Mouse (Mus musculus) naive thymus-derived CD4-positive, alpha-beta T cell, adult 2 months (primary cell): ENCODE data around the gene Mapk9.
A peak's percentile ranks its signal among the peaks of the same experiment; 100 is the strongest.

Experiments
- DNase-seq: peaks from one replicate; pipeline ENCODE4 v3.0.0-alpha.2; 2011; ENCODE audit warnings: low read depth

Mapk9 gene

DNA sequence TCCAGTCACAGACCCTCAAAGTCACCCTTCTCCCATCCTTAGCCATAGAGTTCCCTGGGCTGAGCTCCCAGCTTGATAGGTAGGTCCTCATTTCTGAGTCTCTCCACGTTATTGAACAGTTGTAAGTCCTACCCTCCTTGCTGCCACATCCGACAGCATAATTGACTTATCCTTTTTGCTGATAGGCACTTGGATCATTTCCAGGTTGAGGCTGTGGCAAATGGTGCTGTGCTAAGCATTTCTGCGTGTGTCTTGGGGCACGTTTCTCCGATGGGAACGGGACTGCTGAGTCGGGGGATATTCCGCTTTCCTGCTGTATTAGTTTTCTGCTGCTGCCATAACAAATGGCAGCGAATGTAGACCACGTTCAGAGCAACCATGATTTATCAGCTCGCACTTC lies 47.3 kb downstream of the Mapk9 start:
- DNase-seq: no peak

DNA sequence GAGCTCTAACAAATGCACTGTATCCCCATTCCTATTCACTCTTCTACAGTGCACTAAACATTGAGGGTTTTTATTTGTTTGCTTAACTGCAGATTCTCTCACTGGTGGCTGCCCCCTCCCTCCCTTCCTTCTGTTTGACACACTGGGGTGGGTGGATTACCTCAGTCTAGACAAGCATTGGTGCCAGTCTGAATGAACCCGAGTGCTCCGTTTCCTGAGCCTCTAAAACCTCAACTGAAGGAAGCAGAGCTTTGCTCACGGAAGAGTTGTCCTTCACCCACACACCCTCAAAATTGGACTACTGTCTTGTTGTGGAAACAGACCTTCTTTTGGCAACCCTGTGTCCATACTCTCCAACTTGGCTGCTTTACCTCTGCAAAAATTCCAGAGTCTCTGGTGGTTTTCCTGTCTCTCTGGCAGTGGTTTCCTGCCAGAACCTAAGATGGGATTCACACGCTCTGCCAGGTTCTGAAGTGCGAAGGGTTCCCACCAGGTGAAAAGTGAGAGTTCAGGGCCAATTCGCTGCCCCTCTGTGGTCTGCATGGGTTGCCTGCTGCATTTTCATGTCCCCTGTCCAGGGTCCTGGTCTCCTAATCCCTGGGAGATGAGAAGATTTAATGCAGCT lies 49.5 kb downstream of the Mapk9 start:
- no peak for DNase-seq

DNA sequence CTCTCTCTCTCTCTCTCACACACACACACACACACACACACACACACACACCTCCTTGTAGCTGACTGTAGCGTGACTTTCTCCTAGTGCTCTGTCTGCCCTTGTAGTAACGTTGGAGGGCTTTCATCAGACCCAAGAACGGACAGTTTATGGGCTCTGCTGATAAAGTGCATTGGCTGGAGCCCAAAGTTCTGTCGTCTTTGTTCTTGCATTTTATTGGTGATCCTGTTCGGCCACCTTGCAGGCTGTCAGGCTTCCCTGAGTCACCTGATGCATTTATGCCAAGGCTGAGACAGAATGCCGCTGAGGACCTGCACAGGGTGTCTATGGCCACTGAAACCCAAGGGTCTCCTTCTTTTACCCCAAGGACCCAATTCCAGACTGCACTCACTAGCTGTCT lies 53.5 kb downstream of the Mapk9 start:
- DNase-seq: no peak

DNA sequence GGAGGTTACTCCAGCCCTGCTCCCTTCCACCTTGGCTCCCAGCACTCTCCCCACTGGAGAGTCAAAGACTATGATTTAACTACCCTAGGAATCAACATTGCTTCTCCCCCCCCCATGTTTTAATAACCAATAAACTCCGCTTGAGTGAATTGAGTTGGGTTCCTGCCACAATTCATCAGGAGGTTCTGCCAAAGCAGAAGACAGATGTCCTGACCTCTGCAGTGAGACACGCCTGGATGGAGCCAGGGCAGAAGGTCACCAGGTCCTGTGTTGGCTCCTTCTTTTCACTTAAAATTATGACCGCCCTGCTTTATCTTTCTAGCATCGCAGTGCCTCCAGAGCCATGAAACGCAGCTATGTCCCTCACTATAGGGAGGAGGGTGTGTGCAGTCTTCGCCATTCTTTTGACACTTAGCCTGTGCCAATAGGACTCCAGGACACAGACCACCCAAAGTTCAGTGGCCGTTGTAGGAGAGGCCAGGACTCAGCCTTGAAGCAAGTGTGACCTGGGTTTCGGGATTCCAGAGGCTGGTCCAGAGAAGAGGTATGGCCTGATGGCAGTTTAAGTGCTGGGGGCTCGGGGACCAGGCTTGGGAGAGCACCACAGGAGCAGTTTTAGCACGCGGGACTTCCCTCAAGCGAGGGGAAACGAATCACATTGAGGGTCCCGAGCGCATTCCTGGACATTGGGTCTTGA lies 54.6 kb downstream of the Mapk9 start:
- DNase-seq: no peak

DNA sequence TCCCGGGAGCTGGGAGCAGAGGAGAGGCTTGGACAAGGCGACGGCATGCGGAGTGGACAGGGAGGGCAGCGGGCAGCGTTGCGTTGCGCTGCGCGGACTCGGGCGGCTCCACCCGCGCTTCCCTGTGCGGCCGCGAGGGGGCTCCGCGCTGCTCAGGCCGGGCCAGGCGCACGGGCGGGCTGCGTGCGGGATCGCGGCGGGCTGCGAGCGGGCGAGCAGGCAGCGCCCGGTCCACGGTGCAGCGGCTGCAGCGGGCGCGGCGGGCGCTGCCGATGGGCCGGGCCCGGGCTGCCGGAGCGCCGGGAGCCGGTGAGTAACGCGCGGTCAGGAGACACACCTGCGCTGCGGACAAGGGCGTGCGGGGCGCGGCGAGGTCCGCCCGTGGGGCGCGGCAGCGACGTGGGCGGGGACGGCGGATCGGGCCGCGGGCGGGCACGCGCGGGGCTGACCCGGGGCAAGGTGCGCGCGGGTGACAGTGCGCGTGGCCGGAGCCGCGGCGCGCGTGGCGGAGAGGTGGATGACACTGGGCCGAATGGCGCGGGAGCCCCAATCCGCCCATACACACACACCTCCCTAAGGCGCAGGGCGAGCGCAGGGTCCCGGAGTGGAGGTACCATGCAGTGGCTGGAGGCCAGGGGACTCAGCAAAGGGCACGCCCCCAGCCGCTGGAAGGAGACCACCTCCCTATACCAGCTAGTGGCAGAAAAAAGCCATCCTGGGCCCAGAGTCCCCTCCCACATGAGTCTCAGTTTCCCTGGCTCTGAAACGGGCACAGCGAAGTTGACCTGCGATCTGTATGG lies 55.3 kb downstream of the Mapk9 start, which contains the start of gene Rasgef1c:
TSS of gene Rasgef1c (plus strand) at position 177 of the 800 bp plus-strand sequence.
- peak; percentile 49 for DNase-seq

DNA sequence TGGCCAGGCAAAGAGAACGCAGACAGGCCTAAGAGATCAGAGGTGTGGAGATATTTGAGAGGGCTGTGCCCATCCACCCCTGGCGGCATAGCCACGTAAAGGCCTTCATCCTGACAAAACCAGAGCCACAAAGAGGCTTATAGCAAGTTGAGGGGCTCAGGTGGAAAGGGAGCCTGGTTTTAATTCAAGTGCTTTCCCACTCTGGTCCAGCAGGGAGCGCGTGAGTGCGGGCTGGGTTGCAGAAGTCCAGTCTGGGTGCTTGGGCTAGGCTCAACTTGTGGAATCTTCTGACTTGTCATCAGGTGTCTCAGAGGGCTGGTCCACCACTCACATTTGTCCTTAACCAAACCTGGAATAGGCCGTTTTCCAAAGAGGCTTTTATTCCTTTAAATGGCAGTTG lies 56.8 kb downstream of the Mapk9 start:
- peak; percentile 35 for DNase-seq

DNA sequence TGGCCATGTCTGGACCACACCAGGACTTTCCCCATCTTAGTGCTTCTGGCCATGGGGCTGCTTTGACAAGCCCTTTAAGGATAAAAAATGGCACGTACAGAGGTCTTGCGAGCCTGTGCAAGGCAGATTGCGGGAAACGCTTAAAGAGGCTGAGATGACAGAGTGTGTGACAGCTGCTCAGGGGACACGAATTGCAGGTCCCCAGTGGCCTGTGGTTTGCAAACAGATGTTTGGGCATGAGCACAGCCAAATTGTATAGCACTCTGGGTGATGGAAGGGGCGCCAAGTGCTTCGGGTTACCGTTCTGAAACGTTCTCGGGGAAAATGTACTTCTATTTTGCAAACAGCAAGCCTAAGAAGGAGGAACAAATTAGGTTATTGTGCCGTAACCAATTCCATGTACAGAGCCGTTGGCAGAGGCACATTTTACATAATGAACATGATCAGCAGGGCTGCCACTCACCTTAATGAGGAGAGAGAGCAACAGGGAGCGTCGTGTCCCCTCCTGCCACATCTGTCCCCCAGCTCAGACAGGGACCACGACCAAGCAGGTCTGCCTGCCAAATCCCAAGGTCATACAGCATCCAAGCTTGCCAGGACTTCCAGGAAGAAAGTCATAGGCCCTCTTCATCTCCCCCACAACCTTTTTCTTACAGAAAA lies 72.1 kb downstream of the Mapk9 start:
- DNase-seq: no peak

DNA sequence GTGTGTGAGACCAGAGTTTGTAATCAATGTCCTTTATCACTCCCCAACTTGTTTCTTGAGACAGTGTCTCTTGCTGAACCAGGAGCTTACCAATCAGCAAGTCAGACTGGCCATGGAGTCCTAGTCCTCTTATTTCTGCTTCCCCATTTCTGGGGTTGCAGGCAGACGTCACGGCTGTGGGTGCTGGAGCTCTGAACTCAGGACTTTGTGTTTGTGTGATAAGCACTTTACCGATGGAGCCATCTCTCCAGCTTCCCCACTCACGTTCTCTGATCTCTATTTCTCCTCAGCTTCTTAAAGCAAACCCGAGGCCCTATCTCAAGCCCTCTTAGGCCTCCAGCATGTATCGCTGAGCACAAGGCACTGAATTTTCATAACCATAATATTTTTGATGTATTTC lies 72.8 kb downstream of the Mapk9 start:
- no peak for DNase-seq

DNA sequence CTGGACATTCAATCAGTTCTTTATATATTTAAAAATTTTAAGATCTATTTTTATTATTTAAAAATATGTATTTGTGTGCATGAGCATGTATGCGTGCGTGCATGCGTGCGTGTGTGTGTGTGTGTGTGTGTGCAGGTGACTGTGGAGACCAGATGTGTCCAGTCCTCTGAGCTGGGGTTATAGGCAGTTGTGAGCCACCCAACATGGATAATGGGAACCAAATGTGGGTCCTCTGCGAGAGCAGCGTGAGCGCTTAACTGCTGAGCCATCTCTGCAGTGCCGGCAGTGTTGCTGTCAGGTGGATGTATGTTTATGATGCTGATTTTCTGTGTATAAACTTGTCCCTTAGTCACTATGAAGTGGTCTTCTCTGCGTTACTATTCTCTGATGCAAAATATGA lies 77.0 kb downstream of the Mapk9 start:
- DNase-seq: no peak

DNA sequence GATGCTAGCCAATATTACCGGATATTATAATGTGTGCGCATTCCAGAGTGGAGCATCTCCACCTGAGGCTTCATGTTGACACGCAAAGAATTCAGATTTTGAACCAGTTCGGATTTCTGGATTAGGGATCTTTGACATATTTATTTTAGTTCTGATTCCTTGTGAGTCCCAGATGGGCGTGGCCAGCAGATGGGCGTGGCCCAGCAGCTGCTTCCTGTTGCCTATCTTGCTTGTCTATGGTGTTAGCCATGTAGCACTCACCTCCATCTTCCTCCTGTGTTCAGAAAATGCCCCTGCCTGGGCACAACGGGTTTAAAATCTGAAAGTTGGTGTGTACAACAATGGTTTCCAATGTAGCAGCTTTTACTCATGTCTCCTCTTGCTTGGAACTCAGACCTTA lies 79.6 kb downstream of the Mapk9 start:
- DNase-seq: no peak

DNA sequence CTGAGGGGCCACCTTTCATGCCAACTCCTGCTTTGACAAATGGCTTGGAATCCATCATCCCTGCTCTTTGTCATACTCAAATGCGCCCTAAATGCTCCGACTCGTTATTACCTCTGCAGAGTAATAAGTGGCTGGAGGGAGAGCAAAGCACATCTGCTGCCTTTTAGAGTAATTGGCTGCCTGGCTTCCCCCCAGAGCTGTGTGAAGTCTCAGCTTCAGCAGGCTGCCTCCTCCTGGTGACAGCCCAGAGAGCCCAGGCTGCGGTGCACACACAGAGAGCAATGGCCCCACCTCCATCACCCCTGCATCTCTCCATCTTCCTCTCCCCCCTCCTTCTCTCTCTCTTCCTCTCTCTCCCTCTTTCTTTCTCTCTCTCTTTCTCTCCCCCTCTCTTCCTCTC lies 80.6 kb downstream of the Mapk9 start:
- DNase-seq: no peak

DNA sequence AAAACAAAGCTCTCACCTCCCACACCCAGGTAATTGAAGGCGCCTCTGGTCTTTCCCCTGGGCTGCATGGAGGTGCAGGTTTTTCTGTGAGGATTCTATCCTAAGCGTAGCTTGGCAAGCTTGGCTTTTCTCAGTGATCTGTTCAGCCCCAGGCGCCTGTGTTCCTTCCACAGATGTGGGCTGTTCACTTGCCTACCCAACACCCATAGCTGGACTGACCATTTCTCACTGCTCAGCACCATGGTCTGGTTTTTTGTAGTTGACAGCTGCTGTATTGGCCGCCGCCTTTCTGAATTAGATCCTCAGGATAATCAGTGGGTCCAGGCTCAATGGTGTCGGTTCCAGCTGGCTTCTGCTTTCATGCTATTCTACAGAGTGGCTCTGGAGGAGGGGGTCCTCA lies 81.1 kb downstream of the Mapk9 start:
- no peak for DNase-seq

DNA sequence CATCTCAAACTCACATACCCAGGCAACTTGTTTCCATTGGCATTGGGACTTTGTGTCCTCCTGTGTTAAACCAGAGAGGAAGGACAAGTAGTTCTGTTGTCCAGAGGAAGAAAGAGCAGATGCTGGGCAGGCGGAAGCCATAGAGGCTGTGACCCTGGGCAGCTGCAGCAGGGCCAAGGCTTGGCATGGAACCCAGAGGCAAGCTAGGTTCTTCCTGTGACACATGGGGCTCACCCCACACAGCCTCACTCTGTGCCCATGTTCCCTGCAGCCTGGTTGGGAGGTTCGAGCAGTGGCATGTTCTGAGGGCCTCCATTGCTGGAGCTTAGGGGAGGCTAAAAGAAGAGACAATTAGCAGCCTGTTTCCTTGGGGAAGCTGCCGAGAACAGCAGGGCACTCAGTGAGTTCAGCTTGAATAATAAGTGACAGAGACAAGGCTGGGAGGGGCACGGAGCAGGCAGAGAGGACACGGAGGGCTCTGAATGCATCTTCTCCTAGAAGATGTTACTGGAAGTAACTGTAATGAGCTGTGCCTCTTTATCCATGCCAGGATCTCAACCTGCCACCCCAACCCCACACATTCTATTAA lies 84.6 kb downstream of the Mapk9 start:
- no peak for DNase-seq

DNA sequence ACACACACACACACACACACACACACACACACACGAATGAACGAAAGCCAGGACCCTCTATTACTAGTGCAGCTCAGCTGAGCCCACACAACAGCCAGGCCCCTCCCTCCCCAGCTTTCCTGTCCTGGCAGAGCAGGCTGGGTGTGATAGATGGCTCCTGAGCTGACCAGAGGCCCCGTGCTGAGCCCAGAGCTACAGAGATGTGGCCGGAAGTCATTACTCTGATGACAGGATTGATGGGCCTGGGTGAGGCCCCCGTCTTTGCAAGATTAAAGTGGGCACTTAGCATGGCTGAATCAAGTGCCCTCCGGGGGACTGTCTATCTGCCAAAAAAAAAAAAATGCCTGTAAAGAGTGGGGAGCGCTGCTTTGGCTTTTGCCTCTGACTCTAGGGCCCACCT lies 85.3 kb downstream of the Mapk9 start:
- DNase-seq: no peak

DNA sequence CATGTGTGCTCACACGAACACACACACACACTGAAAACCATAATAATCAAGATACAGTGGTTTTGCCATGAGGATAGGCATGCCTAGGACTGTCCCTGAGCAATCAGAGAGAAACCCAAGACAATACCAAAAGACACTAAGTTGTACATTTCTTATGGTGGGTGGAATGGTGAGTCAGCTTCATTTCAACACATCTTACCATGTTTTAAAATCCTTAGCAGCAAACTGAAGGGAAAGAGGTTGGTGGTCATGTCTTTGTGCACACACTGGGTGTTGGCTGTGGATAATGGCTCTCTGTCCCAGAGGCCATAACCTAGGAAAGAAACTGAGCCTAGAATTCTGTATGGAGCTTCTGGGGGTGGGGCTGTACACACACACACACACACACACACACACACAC lies 87.3 kb downstream of the Mapk9 start:
- DNase-seq: no peak

DNA sequence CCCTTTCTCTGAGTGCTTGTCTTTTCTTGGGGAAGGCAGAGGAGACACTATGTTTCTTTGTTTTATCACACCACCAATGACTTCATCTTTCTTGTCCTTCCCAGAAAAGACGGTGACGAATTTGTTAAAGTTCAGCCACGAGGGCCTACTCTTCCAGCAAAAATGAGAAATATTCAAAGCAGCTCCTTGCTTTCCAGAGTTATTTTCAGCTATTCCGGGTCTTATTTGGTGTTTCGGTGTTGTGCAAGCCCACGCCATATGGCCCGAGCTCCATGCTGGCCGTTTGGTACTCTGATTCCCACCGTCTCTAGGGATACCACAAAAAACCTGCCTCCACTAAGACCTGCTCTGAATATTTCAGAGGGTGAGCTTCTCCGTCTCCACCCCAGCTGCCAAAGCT lies 87.8 kb downstream of the Mapk9 start:
- no peak for DNase-seq
